Mouse (Mus musculus): ENCODE data around the gene Ggnbp2. TPM values are rescaled to one million over a fixed set of nuclear protein-coding genes. Genes with fewer than 3 reads are reported as not detected.

The Ggnbp2 gene
- polyA plus RNA-seq, 1 experiment from 2014 or later, result 71.4 TPM

GRCm38 (mm10) chr11:84907081-84907480 lies 36.5 kb upstream of the Ggnbp2 start:
- Histone ChIP-seq H3K27ac (ENCODE audit: low read length) (no peak overlapping the region), H3K36me3 (ENCODE audit: control insufficient read depth, insufficient read depth) (peaks cover 29% of the 10 kb centered on the region), H3K9ac (replicated peaks; ENCODE audit: low read depth, low read length) (no peak overlapping the region), H3K4me2 (ENCODE audit: low read length) (no peak overlapping the region), H3K27me3 (replicated peaks; ENCODE audit: control insufficient read depth, insufficient read depth, low read length) (no peaks in the 10 kb centered on the region), H3K4me1 (replicated peaks; ENCODE audit: control insufficient read depth, insufficient read depth, low read length) (no peaks in the 10 kb centered on the region), H3K4me3 (replicated peaks; ENCODE audit: low read length) (no peak overlapping the region), H3K9me3 (ENCODE audit: control insufficient read depth, low read length) (no peaks in the 10 kb centered on the region)
- 81% methylated on average over 3 of the region's 3 CpGs for WGBS
- no peak for ATAC-seq

GRCm38 (mm10) chr11:84904597-84905144 lies 34.1 kb upstream of the Ggnbp2 start:
- no peaks in the 10 kb centered on the region for H3K27me3 ChIP-seq (replicated peaks; ENCODE audit: control insufficient read depth, insufficient read depth, low read length)
- H3K36me3 ChIP-seq (ENCODE audit: control insufficient read depth, insufficient read depth), result peaks cover 27% of the 10 kb centered on the region
- H3K4me3 ChIP-seq (replicated peaks; ENCODE audit: low read length), result no peak overlapping the region
- no peak for ATAC-seq
- H3K4me2 ChIP-seq (ENCODE audit: low read length), result no peak overlapping the region
- no peaks in the 10 kb centered on the region for H3K9me3 ChIP-seq (ENCODE audit: control insufficient read depth, low read length)
- 89% methylated on average over 9 of the region's 9 CpGs for WGBS
- H3K9ac ChIP-seq (replicated peaks; ENCODE audit: low read depth, low read length), result no peak overlapping the region
- H3K4me1 ChIP-seq (replicated peaks; ENCODE audit: control insufficient read depth, insufficient read depth, low read length), result no peaks in the 10 kb centered on the region
- no peak overlapping the region for H3K27ac ChIP-seq (ENCODE audit: low read length)

- Histone ChIP-seq H3K27me3 (replicated peaks; ENCODE audit: control insufficient read depth, insufficient read depth, low read length) (no peaks in the 10 kb centered on the region), H3K36me3 (ENCODE audit: control insufficient read depth, insufficient read depth) (peaks cover 4% of the 10 kb centered on the region), H3K4me3 (replicated peaks; ENCODE audit: low read length) (no peak overlapping the region), H3K27ac (ENCODE audit: low read length) (no peak overlapping the region), H3K4me2 (ENCODE audit: low read length) (no peak overlapping the region), H3K9ac (replicated peaks; ENCODE audit: low read depth, low read length) (no peak overlapping the region), H3K9me3 (ENCODE audit: control insufficient read depth, low read length) (no peaks in the 10 kb centered on the region), H3K4me1 (replicated peaks; ENCODE audit: control insufficient read depth, insufficient read depth, low read length) (no peaks in the 10 kb centered on the region)
- ATAC-seq, result no peak
- WGBS, result 89% methylated on average over 15 of the region's 15 CpGs
These were observed 22.5 kb upstream of the Ggnbp2 start for GRCm38 (mm10) chr11:84893113-84893512.

- no peaks in the 10 kb centered on the region for H3K27me3 ChIP-seq (replicated peaks; ENCODE audit: control insufficient read depth, insufficient read depth, low read length)
These were observed 21.1 kb upstream of the Ggnbp2 start for GRCm38 (mm10) chr11:84891705-84892104.

GRCm38 (mm10) chr11:84889492-84889891 lies 18.9 kb upstream of the Ggnbp2 start:
- H3K9me3 ChIP-seq (ENCODE audit: control insufficient read depth, low read length), result no peaks in the 10 kb centered on the region
- H3K9ac ChIP-seq (replicated peaks; ENCODE audit: low read depth, low read length), result no peak overlapping the region
- ATAC-seq, result no peak
- no peak overlapping the region for H3K4me2 ChIP-seq (ENCODE audit: low read length)
- no peaks in the 10 kb centered on the region for H3K27me3 ChIP-seq (replicated peaks; ENCODE audit: control insufficient read depth, insufficient read depth, low read length)
- no peaks in the 10 kb centered on the region for H3K4me1 ChIP-seq (replicated peaks; ENCODE audit: control insufficient read depth, insufficient read depth, low read length)
- no peak overlapping the region for H3K4me3 ChIP-seq (replicated peaks; ENCODE audit: low read length)
- WGBS, result 96% methylated on average over 2 of the region's 2 CpGs
- no peak overlapping the region for H3K27ac ChIP-seq (ENCODE audit: low read length)
- H3K36me3 ChIP-seq (ENCODE audit: control insufficient read depth, insufficient read depth), result peaks cover 13% of the 10 kb centered on the region

More at GRCm38 (mm10) chr11:84891705-84892104, 21.1 kb upstream of the Ggnbp2 start:
- H3K27ac ChIP-seq (ENCODE audit: low read length), result no peak overlapping the region
- no peaks in the 10 kb centered on the region for H3K4me1 ChIP-seq (replicated peaks; ENCODE audit: control insufficient read depth, insufficient read depth, low read length)
- no peak for ATAC-seq
- H3K4me3 ChIP-seq (replicated peaks; ENCODE audit: low read length), result no peak overlapping the region
- peaks cover 9% of the 10 kb centered on the region for H3K36me3 ChIP-seq (ENCODE audit: control insufficient read depth, insufficient read depth)
- H3K4me2 ChIP-seq (ENCODE audit: low read length), result no peak overlapping the region
- WGBS, result 93% methylated on average over 7 of the region's 7 CpGs
- no peaks in the 10 kb centered on the region for H3K9me3 ChIP-seq (ENCODE audit: control insufficient read depth, low read length)
- H3K9ac ChIP-seq (replicated peaks; ENCODE audit: low read depth, low read length), result no peak overlapping the region

- ATAC-seq, result no peak
- Histone ChIP-seq H3K27me3 (replicated peaks; ENCODE audit: control insufficient read depth, insufficient read depth, low read length) (no peaks in the 10 kb centered on the region), H3K4me3 (replicated peaks; ENCODE audit: low read length) (no peak overlapping the region), H3K9ac (replicated peaks; ENCODE audit: low read depth, low read length) (no peak overlapping the region), H3K9me3 (ENCODE audit: control insufficient read depth, low read length) (no peaks in the 10 kb centered on the region), H3K27ac (ENCODE audit: low read length) (no peak overlapping the region), H3K4me2 (ENCODE audit: low read length) (no peak overlapping the region), H3K36me3 (ENCODE audit: control insufficient read depth, insufficient read depth) (peaks cover 16% of the 10 kb centered on the region), H3K4me1 (replicated peaks; ENCODE audit: control insufficient read depth, insufficient read depth, low read length) (no peaks in the 10 kb centered on the region)
- WGBS, result 96% methylated on average over 8 of the region's 8 CpGs
These were observed 17.4 kb upstream of the Ggnbp2 start for GRCm38 (mm10) chr11:84888025-84888424.

GRCm38 (mm10) chr11:84886767-84887511 lies 16.3 kb upstream of the Ggnbp2 start:
- Histone ChIP-seq H3K36me3 (ENCODE audit: control insufficient read depth, insufficient read depth) (peaks cover 16% of the 10 kb centered on the region), H3K9ac (replicated peaks; ENCODE audit: low read depth, low read length) (no peak overlapping the region), H3K4me3 (replicated peaks; ENCODE audit: low read length) (no peak overlapping the region), H3K27ac (ENCODE audit: low read length) (no peak overlapping the region), H3K4me1 (replicated peaks; ENCODE audit: control insufficient read depth, insufficient read depth, low read length) (no peaks in the 10 kb centered on the region), H3K27me3 (replicated peaks; ENCODE audit: control insufficient read depth, insufficient read depth, low read length) (no peaks in the 10 kb centered on the region), H3K9me3 (ENCODE audit: control insufficient read depth, low read length) (no peaks in the 10 kb centered on the region), H3K4me2 (ENCODE audit: low read length) (no peak overlapping the region)
- 88% methylated on average over 11 of the region's 11 CpGs for WGBS
- ATAC-seq, result no peak

DNA sequence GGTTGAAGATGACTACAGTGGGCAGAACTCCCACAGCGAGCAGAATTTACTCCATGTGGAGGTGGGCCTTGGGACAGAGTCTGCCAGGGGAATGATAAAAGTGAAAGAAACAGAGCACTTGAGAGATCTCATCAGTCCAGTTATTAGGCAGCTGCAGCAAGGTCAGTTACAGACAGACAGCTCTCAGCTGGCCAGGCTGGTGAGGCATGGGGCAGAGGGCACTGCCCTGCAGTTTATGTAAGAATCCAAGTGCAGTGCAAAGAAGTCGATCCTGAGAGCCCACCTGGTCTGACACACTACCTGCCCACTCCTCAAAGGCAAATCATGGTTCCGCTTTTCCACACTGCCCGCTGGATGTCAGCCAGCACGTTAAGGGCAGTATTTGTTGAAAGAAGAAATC lies 15.6 kb upstream of the Ggnbp2 start:
- H3K4me1 ChIP-seq (replicated peaks; ENCODE audit: control insufficient read depth, insufficient read depth, low read length), result no peaks in the 10 kb centered on the region
- H3K27ac ChIP-seq (ENCODE audit: low read length), result no peak overlapping the region
- H3K4me2 ChIP-seq (ENCODE audit: low read length), result no peak overlapping the region
- peaks cover 16% of the 10 kb centered on the region for H3K36me3 ChIP-seq (ENCODE audit: control insufficient read depth, insufficient read depth)
- no peak overlapping the region for H3K4me3 ChIP-seq (replicated peaks; ENCODE audit: low read length)
- WGBS, result 90% methylated on average over 5 of the region's 5 CpGs
- no peaks in the 10 kb centered on the region for H3K27me3 ChIP-seq (replicated peaks; ENCODE audit: control insufficient read depth, insufficient read depth, low read length)
- no peak for ATAC-seq
- no peaks in the 10 kb centered on the region for H3K9me3 ChIP-seq (ENCODE audit: control insufficient read depth, low read length)
- no peak overlapping the region for H3K9ac ChIP-seq (replicated peaks; ENCODE audit: low read depth, low read length)

DNA sequence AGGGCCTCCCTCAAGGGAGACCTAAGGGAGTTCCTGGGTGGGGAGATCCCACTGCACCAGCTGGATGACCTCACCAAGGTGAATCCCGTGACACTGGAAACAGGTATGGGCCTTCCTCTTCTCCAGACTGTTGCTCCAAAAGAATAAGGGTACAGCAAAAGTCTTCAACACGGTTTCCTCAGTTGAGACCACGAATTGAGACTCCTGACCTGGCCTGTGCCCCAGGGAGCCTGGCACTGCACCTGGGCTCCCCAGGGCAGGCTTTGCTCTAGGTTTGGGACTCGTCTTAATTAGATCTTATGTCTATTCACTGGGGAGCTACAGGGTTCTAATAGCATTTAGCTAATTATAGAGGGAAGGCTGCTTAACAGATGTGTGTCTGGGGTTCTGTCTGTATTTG lies 14.6 kb upstream of the Ggnbp2 start:
- no peak overlapping the region for H3K27ac ChIP-seq (ENCODE audit: low read length)
- no peak for ATAC-seq
- no peak overlapping the region for H3K4me3 ChIP-seq (replicated peaks; ENCODE audit: low read length)
- H3K9me3 ChIP-seq (ENCODE audit: control insufficient read depth, low read length), result no peaks in the 10 kb centered on the region
- H3K27me3 ChIP-seq (replicated peaks; ENCODE audit: control insufficient read depth, insufficient read depth, low read length), result no peaks in the 10 kb centered on the region
- no peak overlapping the region for H3K4me2 ChIP-seq (ENCODE audit: low read length)
- no peak overlapping the region for H3K9ac ChIP-seq (replicated peaks; ENCODE audit: low read depth, low read length)
- peaks cover 6% of the 10 kb centered on the region for H3K4me1 ChIP-seq (replicated peaks; ENCODE audit: control insufficient read depth, insufficient read depth, low read length)
- H3K36me3 ChIP-seq (ENCODE audit: control insufficient read depth, insufficient read depth), result peaks cover 15% of the 10 kb centered on the region
- 78% methylated on average over 4 of the region's 4 CpGs for WGBS
